Mouse (Mus musculus) testis, postnatal 14 days (tissue): ENCODE measurements at regions not wholly inside any gene's neighbourhood (a gene's known extent, or its start where the extent isn't known, plus 50 kb on each side); places are given as distances from the start of the nearest gene placed in this dataset.

Experiments
- DNase-seq: peaks from one replicate; pipeline ENCODE4 v3.0.0; 2021; ENCODE audit warnings: low spot score

DNA sequence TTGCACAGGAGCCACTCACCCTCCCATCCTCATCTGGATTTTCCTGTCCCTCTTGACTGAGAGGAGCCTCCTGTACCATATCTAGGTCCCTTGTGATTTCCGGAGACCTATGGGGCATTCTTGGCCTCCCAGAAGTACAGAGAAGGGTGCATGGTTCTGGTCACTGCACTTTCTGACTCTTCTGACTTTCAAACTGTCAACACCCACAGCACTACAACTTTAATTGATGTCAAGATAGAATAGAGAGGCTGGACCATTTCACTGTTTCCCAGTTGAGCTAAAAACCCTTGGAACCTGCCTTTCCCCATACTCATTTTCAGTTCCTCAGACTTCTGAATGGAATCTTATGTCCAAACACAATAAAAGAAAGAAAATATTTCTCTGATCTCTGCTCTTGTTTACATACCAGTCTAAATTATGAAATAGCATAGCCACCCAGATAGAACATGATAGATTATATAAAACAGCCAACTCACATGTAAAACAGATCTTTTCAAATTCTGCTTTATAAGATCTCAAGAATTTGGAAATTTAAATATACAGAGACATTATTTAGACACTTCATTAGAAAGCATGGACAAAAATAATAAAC lies 144.2 kb downstream of the Ptger3 start:
- DNase-seq, result no peak

DNA sequence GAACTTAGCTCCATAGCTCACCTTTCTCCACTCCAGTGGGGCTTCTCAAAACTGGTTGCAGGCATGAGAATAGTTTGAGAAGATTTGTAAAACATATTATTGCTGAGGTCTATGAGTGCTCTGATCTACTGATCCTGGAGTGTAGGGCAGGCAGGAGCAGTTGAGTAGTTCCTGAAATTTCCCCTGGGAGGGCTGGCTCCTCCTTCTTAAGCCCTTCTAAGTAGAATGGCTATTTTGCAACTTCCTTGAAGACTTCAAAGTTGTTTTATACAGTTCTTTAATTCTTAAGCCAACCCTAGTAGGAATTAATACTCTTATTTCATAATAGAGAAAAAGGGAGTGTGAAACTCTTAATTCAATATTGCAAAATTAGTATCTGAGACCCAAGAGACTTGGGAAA lies 133.3 kb downstream of the Ptger3 start:
- no peak for DNase-seq

DNA sequence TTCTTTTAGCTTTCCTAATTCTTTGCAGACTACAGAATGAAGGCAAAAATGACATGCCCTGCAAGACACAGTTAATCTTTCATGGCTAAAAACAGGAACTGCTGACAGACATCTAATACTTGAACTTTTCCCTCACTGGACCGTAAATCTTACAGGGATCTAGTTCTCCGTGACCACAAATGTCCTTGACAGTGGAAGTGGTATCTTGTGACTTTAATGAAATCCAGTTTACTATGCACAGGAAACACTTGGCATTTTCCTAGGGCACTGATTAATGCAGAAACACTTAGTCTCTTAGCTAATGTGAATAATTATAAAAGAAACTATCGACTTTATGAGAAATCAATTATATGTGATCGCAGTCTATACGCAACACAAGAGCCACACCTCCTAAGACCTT lies 131.8 kb downstream of the Ptger3 start:
- DNase-seq, result no peak

DNA sequence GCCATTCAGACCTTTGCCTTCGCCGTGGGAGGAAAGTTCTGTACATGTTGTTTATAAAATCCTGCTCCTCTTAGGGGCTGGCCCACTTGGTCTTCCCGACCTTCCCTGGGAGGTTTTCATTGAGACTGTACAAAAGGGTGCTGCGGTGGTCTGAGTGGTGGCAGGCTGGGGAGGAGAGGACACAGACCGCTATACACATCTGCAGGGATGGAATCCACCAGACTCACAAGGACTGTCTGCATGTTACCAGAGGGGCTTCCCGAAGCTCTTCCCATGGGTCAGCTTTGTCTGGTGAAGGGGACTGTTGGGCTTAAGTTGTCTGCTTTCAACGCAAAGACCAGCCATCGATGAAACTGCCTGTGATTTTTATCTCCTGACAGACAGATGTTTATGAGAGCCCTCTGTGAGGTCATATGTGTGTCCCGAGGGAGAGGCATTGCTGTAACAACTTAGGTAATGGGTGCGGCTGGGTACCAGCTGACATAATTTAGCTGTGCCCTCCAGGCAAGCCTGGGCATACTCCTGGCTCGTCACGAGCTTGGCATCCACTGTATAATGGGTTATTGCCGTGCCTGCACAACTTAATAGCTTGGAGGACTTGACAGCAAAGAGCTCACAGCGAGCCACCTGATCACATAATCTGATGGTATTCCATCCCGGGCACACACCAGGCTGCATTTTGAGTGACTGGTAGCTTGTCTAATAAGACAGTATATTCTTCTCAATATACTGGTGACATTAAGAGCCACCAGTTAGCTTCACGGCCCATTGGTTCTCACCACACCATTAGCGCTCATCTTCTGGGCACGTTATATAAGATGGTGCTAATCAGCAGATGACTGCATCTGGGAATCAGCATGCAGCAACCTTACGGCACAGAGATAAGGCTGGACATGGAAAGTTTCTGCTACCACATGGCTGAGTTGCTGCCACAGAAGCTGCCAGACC lies 128.7 kb downstream of the Ptger3 start:
- DNase-seq, result no peak
